Mouse (Mus musculus): ENCODE measurements at regions not wholly inside any gene's neighbourhood (a gene's known extent, or its start where the extent isn't known, plus 50 kb on each side); places are given as distances from the start of the nearest gene placed in this dataset.

- no peak for DNase-seq
- TF ChIP-seq POLR2A (IDR thresholded peaks at IDR 0.05; ENCODE audit: borderline replicate concordance, extremely low read depth, low read depth, low read length) (no peak), CTCF (IDR thresholded peaks at IDR 0.05; ENCODE audit: insufficient read depth, low read length) (no peak)
- WGBS, result 87% methylated on average over 3 of the region's 3 CpGs
- Histone ChIP-seq H3K4me1 (ENCODE audit: control insufficient read depth, insufficient read depth, low read length) (no peaks in the 10 kb centered on the region), H3K4me3 (replicated peaks; ENCODE audit: extremely low read depth, low read depth, low read length) (no peak overlapping the region)
Measured at GRCm38 (mm10) chr11:56254437-56254836, 213.6 kb upstream of the Nmur2 start.

DNA sequence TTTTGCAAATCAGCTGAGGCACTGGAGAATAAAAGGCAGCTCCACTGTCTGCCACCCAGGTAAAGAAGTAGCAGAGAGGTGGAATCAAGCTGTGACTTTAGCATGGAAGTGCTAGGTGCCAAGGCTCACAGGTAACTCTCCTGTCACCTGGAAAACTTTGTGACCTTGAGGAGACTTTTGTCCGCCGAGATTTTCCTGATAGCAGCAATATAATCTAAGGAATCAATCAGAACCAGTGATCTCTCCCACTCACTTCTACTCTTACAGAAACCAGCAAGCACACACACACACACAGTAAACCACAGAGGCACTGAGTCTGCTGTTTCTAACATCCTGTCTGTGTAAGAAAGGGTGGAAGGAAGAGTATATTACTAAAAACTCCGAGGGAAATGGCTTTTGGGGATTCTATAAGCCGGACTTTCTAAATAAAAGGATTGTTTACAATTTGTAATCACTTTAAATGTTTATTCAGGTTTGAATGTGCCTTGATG, 206.6 kb upstream of the Nmur2 start:
- no peak for TF ChIP-seq CTCF (IDR thresholded peaks at IDR 0.05; ENCODE audit: insufficient read depth, low read length)
- no peak for TF ChIP-seq POLR2A (IDR thresholded peaks at IDR 0.05; ENCODE audit: borderline replicate concordance, extremely low read depth, low read depth, low read length)
- WGBS, result 18% methylated on average over 4 of the region's 4 CpGs
- no peaks in the 10 kb centered on the region for H3K4me1 ChIP-seq (ENCODE audit: control insufficient read depth, insufficient read depth, low read length)
- no peak overlapping the region for H3K4me3 ChIP-seq (replicated peaks; ENCODE audit: extremely low read depth, low read depth, low read length)
- DNase-seq, result no peak

GRCm38 (mm10) chr11:56246549-56247332, 205.9 kb upstream of the Nmur2 start:
- Histone ChIP-seq H3K4me1 (ENCODE audit: control insufficient read depth, insufficient read depth, low read length) (no peaks in the 10 kb centered on the region), H3K4me3 (replicated peaks; ENCODE audit: extremely low read depth, low read depth, low read length) (no peak overlapping the region)
- WGBS, result 52% methylated on average over 5 of the region's 5 CpGs
- TF ChIP-seq CTCF (IDR thresholded peaks at IDR 0.05; ENCODE audit: insufficient read depth, low read length), result no peak
- TF ChIP-seq POLR2A (IDR thresholded peaks at IDR 0.05; ENCODE audit: borderline replicate concordance, extremely low read depth, low read depth, low read length), result no peak
- no peak for DNase-seq

DNA sequence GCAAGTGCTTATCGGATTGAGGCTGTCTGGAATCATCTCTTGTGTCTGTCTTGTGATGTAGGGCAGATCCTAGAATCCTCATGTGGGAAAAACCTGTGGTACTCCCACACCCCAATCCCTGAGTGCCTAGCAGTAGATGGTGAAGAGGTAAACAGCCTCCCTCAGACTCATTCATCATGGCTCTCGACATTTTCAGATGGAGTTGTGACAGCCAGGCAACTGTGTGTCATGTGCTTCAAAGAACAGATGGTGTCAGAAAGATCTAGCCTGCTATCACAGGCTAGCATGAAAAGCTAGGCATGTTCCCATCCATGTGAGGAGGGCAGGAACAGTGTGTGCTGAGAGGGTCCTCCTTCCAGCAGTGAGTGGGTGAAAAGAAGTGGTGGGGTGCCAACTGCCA, 204.1 kb upstream of the Nmur2 start:
- H3K4me3 ChIP-seq (replicated peaks; ENCODE audit: extremely low read depth, low read depth, low read length), result no peak overlapping the region
- DNase-seq, result no peak
- no peaks in the 10 kb centered on the region for H3K4me1 ChIP-seq (ENCODE audit: control insufficient read depth, insufficient read depth, low read length)
- no peak for TF ChIP-seq POLR2A (IDR thresholded peaks at IDR 0.05; ENCODE audit: borderline replicate concordance, extremely low read depth, low read depth, low read length)
- no peak for TF ChIP-seq CTCF (IDR thresholded peaks at IDR 0.05; ENCODE audit: insufficient read depth, low read length)
- WGBS, result 66% methylated on average over 2 of the region's 2 CpGs

DNA sequence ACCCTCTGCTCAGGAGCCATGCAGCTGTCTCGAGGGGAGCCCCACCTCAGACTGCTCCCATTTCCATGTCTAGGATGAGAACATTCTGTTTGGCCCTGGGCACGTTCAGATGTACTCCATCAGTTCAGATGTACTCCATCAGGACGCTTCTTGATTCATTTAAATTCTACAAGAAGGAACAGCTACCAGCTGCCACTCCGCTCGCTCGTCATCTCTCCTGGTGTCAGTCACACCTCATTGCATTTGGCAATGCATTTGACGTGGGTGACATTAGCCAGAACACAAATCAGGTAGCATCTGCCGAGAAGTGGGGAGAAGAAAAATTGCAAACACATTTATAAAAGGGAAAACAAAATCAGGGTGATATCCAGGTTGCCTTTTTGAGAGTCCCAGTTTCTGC, 202.6 kb upstream of the Nmur2 start:
- no peak for TF ChIP-seq CTCF (IDR thresholded peaks at IDR 0.05; ENCODE audit: insufficient read depth, low read length)
- 69% methylated on average over 8 of the region's 8 CpGs for WGBS
- H3K4me1 ChIP-seq (ENCODE audit: control insufficient read depth, insufficient read depth, low read length), result no peaks in the 10 kb centered on the region
- DNase-seq, result no peak
- no peak overlapping the region for H3K4me3 ChIP-seq (replicated peaks; ENCODE audit: extremely low read depth, low read depth, low read length)

DNA sequence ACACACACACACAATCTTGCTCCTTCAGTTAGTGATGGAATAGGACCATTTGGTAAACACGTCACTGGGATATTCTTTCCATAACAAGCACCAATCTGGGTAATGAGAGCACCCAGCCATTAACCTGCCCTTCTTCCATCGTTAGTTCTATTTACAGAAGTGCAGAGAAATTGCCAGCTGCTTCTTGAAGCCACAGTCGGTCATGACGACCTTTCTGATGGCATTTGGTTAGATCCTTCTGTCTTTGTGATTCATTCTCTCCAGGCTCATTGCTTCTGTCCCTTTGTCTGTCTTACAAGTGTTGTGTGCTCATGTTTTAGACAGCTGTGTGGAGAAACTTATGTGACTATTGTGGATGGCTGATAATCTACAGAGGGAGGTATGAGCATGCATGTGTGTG, 197.9 kb upstream of the Nmur2 start:
- DNase-seq, result no peak
- H3K4me1 ChIP-seq (ENCODE audit: control insufficient read depth, insufficient read depth, low read length), result no peaks in the 10 kb centered on the region; the same call in 1 of the 2 replicates
- H3K4me3 ChIP-seq (replicated peaks; ENCODE audit: extremely low read depth, low read depth, low read length), result no peak overlapping the region
- no peak for TF ChIP-seq POLR2A (IDR thresholded peaks at IDR 0.05; ENCODE audit: borderline replicate concordance, extremely low read depth, low read depth, low read length)
- TF ChIP-seq CTCF (IDR thresholded peaks at IDR 0.05; ENCODE audit: insufficient read depth, low read length), result no peak
- 55% methylated on average over 4 of the region's 4 CpGs for WGBS

DNA sequence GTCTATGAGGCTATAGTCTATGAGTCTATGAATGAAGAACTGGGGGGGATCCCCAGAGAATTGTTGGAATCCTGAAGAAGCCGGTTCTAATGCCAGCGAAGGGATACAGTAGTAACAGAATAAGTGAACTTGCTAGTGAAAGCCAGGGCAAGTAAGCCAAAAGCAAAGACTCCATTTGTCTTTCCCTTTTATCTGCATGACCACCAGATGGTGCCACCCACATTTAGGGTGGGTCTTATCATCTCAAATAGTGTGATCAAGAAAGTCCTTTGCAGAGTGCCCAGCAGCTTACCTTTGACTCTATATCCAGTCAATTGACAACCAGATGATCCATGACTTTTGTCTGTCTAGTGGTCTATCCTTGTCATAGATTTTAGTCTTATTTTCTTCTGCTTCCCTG, 184.2 kb upstream of the Nmur2 start:
- Histone ChIP-seq H3K4me3 (replicated peaks; ENCODE audit: extremely low read depth, low read depth, low read length) (no peak overlapping the region), H3K4me1 (ENCODE audit: control insufficient read depth, insufficient read depth, low read length) (no peaks in the 10 kb centered on the region)
- WGBS, result 83% methylated on average over 2 of the region's 2 CpGs
- TF ChIP-seq CTCF (IDR thresholded peaks at IDR 0.05; ENCODE audit: insufficient read depth, low read length) (no peak), POLR2A (IDR thresholded peaks at IDR 0.05; ENCODE audit: borderline replicate concordance, extremely low read depth, low read depth, low read length) (no peak)
- DNase-seq, result no peak

GRCm38 (mm10) chr11:56215706-56216105, 174.9 kb upstream of the Nmur2 start:
- DNase-seq, result no peak
- WGBS, result 53% methylated on average over 2 of the region's 2 CpGs
- Histone ChIP-seq H3K4me3 (replicated peaks; ENCODE audit: extremely low read depth, low read depth, low read length) (no peak overlapping the region), H3K4me1 (ENCODE audit: control insufficient read depth, insufficient read depth, low read length) (no peaks in the 10 kb centered on the region)
- TF ChIP-seq CTCF (IDR thresholded peaks at IDR 0.05; ENCODE audit: insufficient read depth, low read length) (no peak), POLR2A (IDR thresholded peaks at IDR 0.05; ENCODE audit: borderline replicate concordance, extremely low read depth, low read depth, low read length) (no peak)

GRCm38 (mm10) chr11:56201844-56202243, 161.0 kb upstream of the Nmur2 start:
- WGBS, result 82% methylated on average over 3 of the region's 3 CpGs
- TF ChIP-seq POLR2A (IDR thresholded peaks at IDR 0.05; ENCODE audit: borderline replicate concordance, extremely low read depth, low read depth, low read length), result no peak
- TF ChIP-seq CTCF (IDR thresholded peaks at IDR 0.05; ENCODE audit: insufficient read depth, low read length), result no peak
- H3K4me3 ChIP-seq (replicated peaks; ENCODE audit: extremely low read depth, low read depth, low read length), result no peak overlapping the region
- H3K4me1 ChIP-seq (ENCODE audit: control insufficient read depth, insufficient read depth, low read length), result no peaks in the 10 kb centered on the region
- DNase-seq, result no peak

GRCm38 (mm10) chr11:56195316-56195715, 154.5 kb upstream of the Nmur2 start:
- Histone ChIP-seq H3K4me1 (ENCODE audit: control insufficient read depth, insufficient read depth, low read length) (no peaks in the 10 kb centered on the region), H3K4me3 (replicated peaks; ENCODE audit: extremely low read depth, low read depth, low read length) (no peak overlapping the region)
- no peak for DNase-seq
- 60% methylated on average over 3 of the region's 3 CpGs for WGBS
- TF ChIP-seq POLR2A (IDR thresholded peaks at IDR 0.05; ENCODE audit: borderline replicate concordance, extremely low read depth, low read depth, low read length), result no peak
- no peak for TF ChIP-seq CTCF (IDR thresholded peaks at IDR 0.05; ENCODE audit: insufficient read depth, low read length)
